Mouse (Mus musculus): Measurements from ENCODE around the gene Prr14.

The Prr14 gene

DNA sequence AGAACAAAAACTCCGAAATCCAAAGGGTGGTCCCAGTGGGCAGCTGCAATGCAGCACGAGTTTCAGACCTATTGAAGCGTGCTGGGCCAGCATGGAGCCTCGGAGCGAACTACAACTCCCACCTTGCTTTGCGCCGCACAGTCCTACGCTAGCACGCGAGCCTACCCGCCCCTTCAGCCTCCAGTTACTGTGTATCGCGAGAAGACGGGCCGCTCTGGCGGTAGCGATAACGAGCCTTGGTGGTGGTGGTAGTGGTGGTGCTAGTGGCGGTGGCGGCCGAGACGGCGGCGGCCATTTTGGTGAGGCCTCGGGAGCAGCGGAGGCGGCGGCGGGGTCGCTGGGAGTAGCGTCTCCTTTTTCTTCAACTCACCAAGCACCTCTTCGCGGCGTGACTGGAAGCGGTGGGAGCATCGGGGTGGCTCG lies 52.4 kb downstream of the Prr14 start, which contains the start of gene Srcap:
Srcap (plus strand) TSS at position 176 of the 423 bp plus-strand sequence.
- peak; percentile 93 to 98 for DNase-seq (ENCODE audit: low spot score in 2 of 2)

DNA sequence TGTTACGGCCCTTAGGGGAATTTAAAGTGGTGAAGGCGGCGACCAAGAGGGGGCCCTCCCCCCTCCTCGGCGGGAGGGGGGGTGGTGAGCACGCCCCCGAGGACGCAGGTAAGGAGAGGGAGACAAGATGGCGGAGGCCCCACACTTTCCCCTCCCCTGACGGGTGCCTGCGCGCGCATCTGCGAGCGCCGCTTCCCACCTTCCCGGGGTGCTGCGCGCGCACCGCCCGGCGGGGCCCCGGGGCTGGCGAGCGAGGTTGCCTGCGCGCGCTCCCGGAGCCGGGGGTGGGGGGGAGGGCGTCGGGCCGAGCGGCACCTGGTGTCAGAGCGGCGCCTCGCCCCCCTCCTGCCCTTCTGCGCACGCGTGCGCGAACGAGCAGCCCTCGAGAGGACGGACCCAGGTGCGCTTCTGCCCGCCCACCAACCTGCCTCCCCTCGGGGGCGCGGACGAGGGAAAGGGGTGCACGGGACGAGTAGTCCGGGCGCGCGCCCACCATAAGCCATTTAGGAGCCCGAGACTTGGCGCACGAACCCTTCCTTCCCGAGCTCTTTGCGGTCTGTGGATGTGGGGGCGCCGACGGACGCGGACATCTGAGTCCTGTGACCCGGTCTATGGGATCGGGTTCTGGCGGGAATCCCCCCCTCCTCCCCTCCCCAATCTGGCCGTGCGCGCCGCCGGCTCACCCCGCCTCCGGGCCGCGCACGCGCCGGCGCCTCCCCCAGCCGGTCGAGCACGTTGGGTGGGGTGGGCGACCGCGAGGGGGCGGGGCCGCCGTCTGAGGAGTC lies 53.0 kb downstream of the Prr14 start:
- DNase-seq (ENCODE audit: low spot score in 2 of 2) = peak; percentile 80 to 97

DNA sequence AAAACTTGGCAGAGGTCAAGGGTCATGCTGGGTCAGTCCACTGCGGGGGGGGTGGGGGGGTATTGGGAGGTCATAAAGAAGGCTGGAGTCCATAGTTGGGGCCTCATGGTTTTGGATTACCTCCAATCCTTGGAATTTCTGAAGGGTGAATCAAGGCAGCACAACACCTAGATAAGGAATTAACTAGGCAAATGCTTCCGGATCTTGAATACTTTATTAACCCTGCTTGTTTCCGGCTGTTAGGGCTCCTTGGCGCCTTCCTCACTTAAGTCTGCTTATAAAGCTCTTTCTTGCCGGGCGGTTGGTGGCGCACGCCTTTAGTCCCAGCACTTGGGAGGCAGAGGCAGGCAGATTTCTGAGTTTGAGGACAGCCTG lies 53.6 kb downstream of the Prr14 start:
- peak; percentile 45 to 51 for DNase-seq (ENCODE audit: low spot score in 2 of 2)

DNA sequence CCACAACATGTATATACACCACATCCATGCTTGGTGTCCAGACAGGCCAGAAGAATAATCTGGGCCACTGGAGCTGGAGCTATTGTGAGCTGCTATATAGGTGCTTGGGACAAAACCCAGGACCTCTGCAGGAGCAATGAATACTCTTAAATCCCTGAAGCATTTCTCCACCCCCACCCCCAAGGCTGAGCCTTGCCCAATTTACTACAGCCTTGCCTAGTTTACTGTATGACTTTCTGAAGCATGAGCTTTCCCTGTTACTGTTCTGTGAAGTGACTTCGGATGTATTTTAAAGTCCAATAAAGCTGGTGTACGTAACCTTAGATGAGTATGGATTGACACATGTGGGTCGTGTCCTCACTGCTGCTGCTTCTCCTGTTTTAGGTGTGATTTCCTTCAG lies 54.4 kb downstream of the Prr14 start:
- no peak for DNase-seq (ENCODE audit: low spot score in 2 of 2)

DNA sequence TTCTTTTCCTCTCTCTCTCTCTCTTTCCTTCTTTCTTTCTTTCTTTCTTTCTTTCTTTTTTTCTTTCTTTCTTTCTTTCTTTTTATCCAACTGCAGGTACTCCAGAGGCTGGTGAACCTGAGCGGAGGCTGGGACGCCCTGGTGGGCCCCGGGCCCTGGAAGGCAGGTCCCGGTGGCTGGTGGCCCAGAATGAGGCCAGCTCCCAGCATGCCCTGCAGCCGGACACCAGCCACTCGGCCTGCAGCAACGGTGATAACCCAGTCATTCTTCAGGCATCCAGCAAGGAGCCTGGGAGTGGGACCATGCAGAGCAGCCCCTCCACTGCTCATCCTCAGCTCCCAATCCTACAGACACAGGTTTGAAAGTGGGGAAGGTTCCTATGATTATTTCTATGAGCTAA lies 56.4 kb downstream of the Prr14 start:
- DNase-seq (ENCODE audit: low spot score in 2 of 2) = no peak

DNA sequence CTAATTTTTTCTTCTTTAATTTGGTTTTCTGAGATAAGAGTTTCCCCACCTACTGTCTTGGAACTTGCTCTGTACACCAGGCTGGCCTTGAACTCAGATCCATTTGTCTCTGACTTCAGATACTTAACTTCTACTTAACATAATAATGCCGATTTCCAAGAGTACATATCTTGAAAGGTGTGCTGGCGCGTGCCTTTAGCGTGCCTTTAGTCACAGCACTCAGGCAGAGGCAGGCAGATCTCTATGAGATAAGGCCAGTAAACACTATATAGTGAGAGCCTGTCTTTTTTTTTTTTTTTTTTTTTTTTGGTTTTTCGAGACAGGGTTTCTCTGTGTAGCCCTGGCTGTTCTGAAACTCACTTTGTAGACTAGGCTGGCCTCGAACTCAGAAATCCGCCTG lies 56.9 kb downstream of the Prr14 start:
- DNase-seq (ENCODE audit: low spot score in 2 of 2) = no peak

DNA sequence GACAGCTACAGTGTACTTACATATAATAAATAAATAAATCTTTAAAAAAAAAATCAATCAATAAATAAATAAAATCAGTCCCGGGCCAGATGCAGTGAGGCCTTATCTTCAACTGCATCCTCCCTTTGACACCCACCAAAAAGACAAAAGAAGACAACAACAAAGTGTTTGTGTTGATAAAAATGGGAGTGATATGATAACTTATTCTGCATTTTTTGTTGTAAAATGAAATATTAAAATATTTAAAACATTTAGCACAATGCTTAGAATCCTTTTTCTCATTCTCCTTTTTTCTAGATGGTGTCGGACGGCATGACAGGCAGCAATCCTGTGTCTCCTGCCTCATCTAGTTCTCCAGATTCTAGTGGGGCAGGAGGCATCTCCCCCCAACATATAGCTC lies 59.9 kb downstream of the Prr14 start, which contains the start of gene Gm42715:
Gm42715 (plus strand) TSS at position 301 of the 400 bp plus-strand sequence.
- no peak for DNase-seq (ENCODE audit: low spot score in 2 of 2)
